Mouse (Mus musculus) hindbrain, postnatal 0 days (tissue): ENCODE results near the gene Spdl1. TPM values are rescaled to one million over a fixed set of nuclear protein-coding genes. Genes with fewer than 3 reads are reported as not detected.

Source experiments
- ATAC-seq: fragments of 200-750 bp; cut with Nextera tagmentation; 2 replicates; pipeline ENCODE4 v1.8.0; 2017; ENCODE audit warnings: mild to moderate bottlenecking, moderate TSS enrichment, moderate library complexity
- DNase-seq: peaks from one replicate; pipeline ENCODE4 v3.0.0-alpha.2; 2015; ENCODE audit warnings: low spot score
- H3K27ac ChIP-seq: fragments of 300-500 bp; sonication (generic); 2 replicates; pipeline ENCODE4 v1.5.1; 2014; ENCODE audit warnings: mild to moderate bottlenecking
- H3K27me3 ChIP-seq: fragments of 300-500 bp; sonication (generic); 2 replicates; pipeline ENCODE4 v1.6.1; 2014; ENCODE audit warnings: low read length, mixed read lengths; ENCODE audit not compliant: insufficient read depth
- H3K36me3 ChIP-seq: fragments of 300-500 bp; sonication (generic); 2 replicates; pipeline ENCODE4 v1.6.1; 2014; ENCODE audit warnings: low read length, mixed read lengths; ENCODE audit not compliant: insufficient read depth
- H3K4me1 ChIP-seq: fragments of 300-500 bp; sonication (generic); 2 replicates; pipeline ENCODE4 v1.6.1; 2014; ENCODE audit warnings: antibody characterized with exemption, low read length, mixed read lengths; ENCODE audit not compliant: insufficient read depth
- H3K4me2 ChIP-seq: fragments of 300-500 bp; sonication (generic); 2 replicates; pipeline ENCODE4 v1.6.1; 2014; ENCODE audit warnings: low read depth, mild to moderate bottlenecking, low read length, moderate library complexity, mixed read lengths
- H3K4me3 ChIP-seq: fragments of 300-500 bp; sonication (generic); 2 replicates; pipeline ENCODE4 v1.5.1; 2014; ENCODE audit warnings: low read length
- H3K9ac ChIP-seq: fragments of 300-500 bp; sonication (generic); replicated peaks from 2 replicates; pipeline ENCODE4 v1.6.1; 2014; ENCODE audit warnings: mild to moderate bottlenecking, low read length, moderate library complexity, mixed read lengths
- H3K9me3 ChIP-seq: fragments of 300-500 bp; sonication (generic); 2 replicates; pipeline ENCODE4 v1.6.1; 2016; ENCODE audit warnings: low read length, mixed read lengths
- CTCF ChIP-seq: IDR thresholded peaks from 2 replicates; pipeline ENCODE4 v1.5.1; 2016; ENCODE audit warnings: antibody characterized with exemption, control low read depth, low read depth
- WGBS: fragments of 180-500 bp; shearing (Covaris S2); extraction: QIAGEN DNeasy Blood & Tissue Kit; methylation state at CpG from one replicate; pipeline ENCODE4 v1.1.7; 2014; 5-methylcytosine and 5-hydroxymethylcytosine counted together
- polyA plus RNA-seq: library from polyadenylated mRNA; unstranded; fragments of >200 nt; fragmentation: Nextera tagmentation; extraction: Ambion mirVana; gene quantifications from 2 replicates; pipeline ENCODE4 v1.2.1, GENCODE M21; 2015
- total RNA-seq: library from RNA; depleted of rRNA; stranded (reverse); fragments of >200 nt; gene quantifications from 2 replicates; pipeline ENCODE4 v1.2.3, GENCODE M21; 2014

The Spdl1 gene
- total and polyA plus RNA-seq, 2 experiments from 2014 or later, result 1.6 to 2.4 TPM

- DNase-seq (peak; percentile 24), ATAC-seq (no peak)
- Histone ChIP-seq H3K27me3 (no peaks in the 10 kb centered on the region), H3K9me3 (no peaks in the 10 kb centered on the region), H3K4me3 (no peak overlapping the region), H3K9ac (no peak overlapping the region), H3K27ac (no peak overlapping the region), H3K4me2 (no peak overlapping the region), H3K4me1 (peaks cover 3% of the 10 kb centered on the region; the same call in 1 of the 2 replicates), H3K36me3 (no peaks in the 10 kb centered on the region)
- WGBS, result 26% methylated on average over 2 of the region's 2 CpGs
- no peak for TF ChIP-seq CTCF
These were observed 58.8 kb downstream of the Spdl1 start for GRCm38 (mm10) chr11:34774636-34775035.

- WGBS, result 89% methylated on average over 9 of the region's 9 CpGs
These were observed 60.0 kb downstream of the Spdl1 start for GRCm38 (mm10) chr11:34773304-34773895.

GRCm38 (mm10) chr11:34771221-34771986 lies 62.0 kb downstream of the Spdl1 start:
- Histone ChIP-seq H3K9me3 (no peaks in the 10 kb centered on the region), H3K4me1 (peaks cover 3% of the 10 kb centered on the region; the same call in 1 of the 2 replicates), H3K4me3 (no peak overlapping the region), H3K27ac (no peak overlapping the region), H3K4me2 (no peak overlapping the region), H3K27me3 (no peaks in the 10 kb centered on the region), H3K36me3 (no peaks in the 10 kb centered on the region), H3K9ac (no peak overlapping the region)
- ATAC-seq (peak; percentile 32; the same call in 1 of the 2 replicates), DNase-seq (peak; percentile 49)
- no peak for TF ChIP-seq CTCF
- WGBS, result 59% methylated on average over 12 of the region's 12 CpGs

More at GRCm38 (mm10) chr11:34773304-34773895, 60.0 kb downstream of the Spdl1 start:
- Histone ChIP-seq H3K4me1 (peaks cover 3% of the 10 kb centered on the region; the same call in 1 of the 2 replicates), H3K9me3 (no peaks in the 10 kb centered on the region), H3K4me3 (no peak overlapping the region), H3K27ac (no peak overlapping the region), H3K9ac (no peak overlapping the region), H3K36me3 (no peaks in the 10 kb centered on the region), H3K4me2 (no peak overlapping the region), H3K27me3 (no peaks in the 10 kb centered on the region)
- TF ChIP-seq CTCF, result no peak
- DNase-seq, result no peak
- no peak for ATAC-seq

GRCm38 (mm10) chr11:34770666-34771065 lies 62.8 kb downstream of the Spdl1 start:
- DNase-seq, result no peak
- Histone ChIP-seq H3K36me3 (no peaks in the 10 kb centered on the region), H3K4me2 (no peak overlapping the region), H3K4me1 (peaks cover 3% of the 10 kb centered on the region; the same call in 1 of the 2 replicates), H3K27me3 (no peaks in the 10 kb centered on the region), H3K27ac (no peak overlapping the region), H3K9me3 (no peaks in the 10 kb centered on the region), H3K4me3 (no peak overlapping the region), H3K9ac (no peak overlapping the region)
- TF ChIP-seq CTCF, result no peak
- WGBS, result 58% methylated on average over 4 of the region's 4 CpGs
- ATAC-seq, result no peak

GRCm38 (mm10) chr11:34769946-34770345 lies 63.5 kb downstream of the Spdl1 start:
- ATAC-seq (no peak), DNase-seq (no peak)
- H3K4me3 ChIP-seq, result no peak overlapping the region
- no peaks in the 10 kb centered on the region for H3K27me3 ChIP-seq
- peaks cover 3% of the 10 kb centered on the region; the same call in 1 of the 2 replicates for H3K4me1 ChIP-seq
- no peak overlapping the region for H3K4me2 ChIP-seq
- H3K36me3 ChIP-seq, result no peaks in the 10 kb centered on the region
- H3K9me3 ChIP-seq, result no peaks in the 10 kb centered on the region
- WGBS, result 84% methylated on average over 8 of the region's 8 CpGs
- no peak overlapping the region for H3K9ac ChIP-seq
- no peak for TF ChIP-seq CTCF
- no peak overlapping the region for H3K27ac ChIP-seq

- no peaks in the 10 kb centered on the region for H3K27me3 ChIP-seq
- TF ChIP-seq CTCF, result no peak
- ATAC-seq (no peak), DNase-seq (no peak)
- no peaks in the 10 kb centered on the region for H3K9me3 ChIP-seq
- H3K4me1 ChIP-seq, result peaks cover 3% of the 10 kb centered on the region; the same call in 1 of the 2 replicates
- H3K9ac ChIP-seq, result no peak overlapping the region
- WGBS, result 67% methylated on average over 2 of the region's 2 CpGs
- no peak overlapping the region for H3K4me2 ChIP-seq
- H3K27ac ChIP-seq, result no peak overlapping the region
- no peaks in the 10 kb centered on the region for H3K36me3 ChIP-seq
- H3K4me3 ChIP-seq, result no peak overlapping the region
These were observed 64.0 kb downstream of the Spdl1 start for GRCm38 (mm10) chr11:34769396-34769795.
